Mouse (Mus musculus) telencephalon, adult 2 months (tissue): ENCODE data around the gene Usp5.

Experiments used
- DNase-seq: peaks from one replicate; pipeline ENCODE4 v3.0.0-alpha.2; 2011; ENCODE audit warnings: low read depth, low spot score

The Usp5 gene

DNA sequence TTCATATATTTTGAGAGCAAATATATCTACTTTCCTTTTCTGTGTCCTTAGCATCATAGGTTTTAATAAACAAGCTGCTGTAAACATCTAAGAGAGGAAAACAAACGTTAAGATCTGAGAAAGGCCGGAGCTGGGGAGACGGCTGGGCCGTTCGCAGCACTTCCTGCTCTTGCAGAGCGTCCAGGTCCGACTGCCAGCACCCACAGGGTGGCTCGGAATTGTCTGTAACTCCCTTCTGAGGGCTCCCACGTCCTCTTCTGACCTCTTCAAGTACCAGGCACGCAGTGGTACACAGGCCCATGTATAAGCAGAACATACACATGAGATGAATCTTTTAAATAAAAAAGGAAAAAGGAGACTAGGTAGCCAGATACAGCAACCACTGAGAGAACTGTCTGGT is 41.6 kb downstream of the Usp5 start:
- no peak for DNase-seq

- no peak for DNase-seq
Observed at GRCm38 (mm10) chr6:124786756-124787420, 42.4 kb downstream of the Usp5 start.

DNA sequence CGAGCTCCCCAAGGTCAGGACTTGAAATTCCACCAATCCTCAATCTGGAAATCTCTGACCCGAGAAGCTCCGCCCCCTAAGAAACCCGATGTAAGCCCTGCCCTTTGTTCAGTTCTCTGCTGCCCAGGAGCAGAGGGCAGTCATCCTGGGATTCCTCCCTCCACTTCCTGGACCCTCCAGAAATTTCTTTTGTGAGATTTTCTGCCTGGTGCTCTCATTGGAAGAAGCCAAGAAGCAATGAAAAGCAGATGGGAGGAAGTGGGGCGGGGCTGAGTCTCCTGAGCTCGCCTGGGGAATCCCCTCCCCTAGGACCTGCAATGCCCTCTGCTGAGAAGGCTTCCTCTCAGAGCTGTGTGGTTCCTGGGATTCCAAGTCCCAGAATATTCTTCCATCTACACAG is 46.8 kb downstream of the Usp5 start:
- no peak for DNase-seq

DNA sequence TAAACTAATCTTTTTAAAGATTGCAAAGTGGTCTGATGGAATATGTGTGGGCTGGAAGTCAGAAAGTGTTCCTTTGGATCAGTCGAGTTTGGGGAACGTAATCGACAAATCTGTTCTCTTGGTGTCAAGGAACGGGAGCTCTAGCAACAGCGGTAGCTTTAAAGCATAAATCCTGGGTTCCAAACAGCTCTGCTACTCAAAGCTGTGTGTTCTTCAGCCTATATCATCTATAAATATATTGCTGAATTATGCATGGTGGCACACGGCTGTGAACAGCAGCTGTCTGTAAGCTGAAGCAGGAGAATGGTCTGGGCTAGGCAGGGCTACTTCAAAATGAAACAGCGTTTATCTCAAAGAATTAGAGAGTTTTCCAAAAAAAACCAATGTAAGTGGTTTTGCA is 48.4 kb downstream of the Usp5 start:
- no peak for DNase-seq

DNA sequence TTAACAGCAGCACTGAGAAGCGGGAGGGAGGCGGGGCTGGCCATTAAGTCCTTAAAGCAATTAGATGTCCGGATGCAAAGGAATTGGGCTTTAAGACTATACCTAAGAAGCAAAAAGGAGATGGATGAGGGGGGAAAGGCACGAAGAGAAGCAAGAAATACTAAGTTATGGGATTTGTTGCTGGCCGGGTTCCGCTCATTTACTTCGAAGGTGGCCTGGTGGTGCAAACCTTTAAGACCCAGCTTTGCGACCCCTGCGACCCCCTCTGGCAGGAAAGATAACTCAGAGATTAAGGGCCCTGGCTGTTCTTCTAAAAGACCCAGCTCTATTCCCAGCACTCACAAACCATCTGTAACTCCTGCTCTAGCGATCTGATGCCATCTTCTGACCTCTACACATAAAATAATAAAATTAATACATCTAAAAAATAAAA is 49.3 kb downstream of the Usp5 start:
- DNase-seq = no peak

- DNase-seq = no peak
Observed at GRCm38 (mm10) chr6:124779222-124779983, 49.9 kb downstream of the Usp5 start, which contains the start of gene Lrrc23. TSS of gene Lrrc23 (minus strand) at chr6:124779727.

DNA sequence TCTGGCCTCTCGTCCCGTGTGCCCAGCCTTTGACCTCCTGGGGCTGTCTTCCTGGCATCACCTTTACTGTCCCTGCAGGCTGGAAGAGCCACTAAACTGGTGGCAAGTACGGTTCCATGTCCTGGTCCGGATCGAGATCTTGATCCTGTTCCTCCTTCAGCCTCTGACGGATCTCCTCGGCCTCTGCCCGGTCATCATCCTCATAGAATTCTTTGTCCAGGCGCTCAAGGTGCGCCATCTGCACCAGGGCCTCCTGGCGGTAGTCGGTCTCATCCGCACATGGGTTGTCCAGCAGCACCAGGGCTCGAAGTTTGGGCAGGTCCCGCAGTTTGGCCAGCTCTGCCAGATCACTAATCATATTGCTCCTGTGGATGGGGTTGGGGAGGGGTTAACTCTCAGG is 58.8 kb downstream of the Usp5 start:
- DNase-seq = no peak

DNA sequence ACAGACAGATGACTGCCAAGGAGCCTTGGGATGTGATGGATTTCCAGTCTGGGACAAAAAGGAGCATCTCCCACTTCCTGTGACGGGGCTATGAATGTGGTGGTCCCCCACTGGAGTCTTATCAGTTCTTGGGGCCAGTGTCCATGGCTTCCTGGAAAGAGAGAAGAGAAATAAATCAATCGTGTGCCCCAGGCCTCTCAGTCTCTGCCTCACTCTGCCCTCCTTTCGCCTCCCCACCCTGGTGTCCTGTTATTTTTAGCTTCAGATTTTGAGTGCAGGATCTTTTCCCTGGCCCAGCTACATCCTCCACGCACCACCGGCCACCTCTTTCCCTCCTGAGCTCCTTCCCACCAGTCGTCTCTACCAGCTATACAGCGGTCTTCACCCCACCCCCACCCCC is 59.3 kb downstream of the Usp5 start:
- DNase-seq = no peak

GRCm38 (mm10) chr6:124769101-124769765 is 60.1 kb downstream of the Usp5 start, which contains the start of gene Eno2:
TSS of gene Eno2 (minus strand) at chr6:124769673.
- no peak for DNase-seq

GRCm38 (mm10) chr6:124768704-124769044 is 60.6 kb downstream of the Usp5 start:
- DNase-seq = no peak

- no peak for DNase-seq
Observed at GRCm38 (mm10) chr6:124767920-124768703, 61.2 kb downstream of the Usp5 start.

- DNase-seq = no peak
Observed at GRCm38 (mm10) chr6:124767536-124767919, 61.8 kb downstream of the Usp5 start.

DNA sequence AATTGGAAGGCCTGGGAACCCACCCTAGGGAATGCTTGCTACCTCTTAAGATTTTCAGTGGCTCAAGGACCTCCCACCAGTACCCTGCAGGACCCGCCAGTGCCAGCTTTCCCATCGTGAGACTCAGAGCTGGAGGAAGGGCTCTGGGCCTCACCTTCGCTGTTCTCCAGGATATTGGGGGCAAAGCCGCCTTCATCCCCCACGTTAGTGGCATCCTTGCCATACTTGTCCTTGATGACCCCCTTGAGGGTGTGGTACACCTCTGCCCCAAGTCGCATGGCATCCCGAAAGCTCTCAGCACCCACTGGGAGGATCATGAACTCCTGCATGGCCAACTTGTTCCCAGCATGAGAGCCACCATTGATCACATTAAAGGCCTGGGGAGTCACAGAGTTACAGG is 63.3 kb downstream of the Usp5 start:
- no peak for DNase-seq
